ENCODE assay signal across 13 mouse cellular contexts in the genomic region with DNA sequence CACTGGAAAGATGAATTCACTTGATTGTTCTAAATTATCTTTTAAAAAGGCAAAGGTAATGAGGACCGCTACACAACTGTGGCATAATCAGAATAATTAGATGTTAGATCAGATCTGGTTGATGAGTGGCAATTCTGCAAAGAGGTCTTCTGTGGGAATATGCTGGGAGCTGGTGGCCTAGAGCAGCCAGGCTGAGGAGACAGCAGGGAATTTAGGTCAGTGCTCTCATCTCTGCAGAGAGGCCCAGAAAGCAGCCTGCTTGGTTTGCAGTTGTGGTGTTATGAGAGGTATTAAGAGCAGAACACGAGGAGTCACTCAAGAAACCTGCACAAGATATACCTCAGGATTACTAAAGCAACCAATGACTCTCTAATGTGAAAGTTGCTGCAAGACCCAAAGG.
DNase-seq lines count a peak whose midpoint lies in the region.
"Had no signal": no experiment of that assay in that cellular context is flagged by ENCODE, and none has a peak within 500 bp of the region (broad histone marks: within the 10 kb centered on the region; RNA-seq: fewer than 3 reads in every experiment).

No protein-coding gene starts in this region.

- peak; percentile 86 for DNase-seq in brain, adult 2 months (ENCODE audit: low read depth, low spot score)
- DNase-seq in cerebellum, adult 11-12 months = peak; percentile 65
- peak; percentile 73 for DNase-seq in cerebellum, adult 9-11 months
- DNase-seq in retina, embryonic 14.5 days (ENCODE audit: low spot score) = peak; percentile 63
- no peak for DNase-seq in spleen, postnatal 36 days (ENCODE audit: low spot score in 2 of 2)
- DNase-seq in testis, postnatal 10 days (ENCODE audit: low spot score) = no peak
- no peak for DNase-seq in thymus, postnatal 4 days
- DNase-seq: adrenal gland, adult 2 months; adrenal gland, postnatal 25 days; forebrain, postnatal 0 days; gastrocnemius, postnatal 14 days; heart, adult 2 months; kidney, adult 18-20 months had no signal

Comparison
In these comparisons a context has a peak if more than half of its experiments do, and no peak if none do; other contexts are left out.
1. DNase-seq: peak in brain, adult 2 months (single experiment), cerebellum, adult 11-12 months (single experiment), cerebellum, adult 9-11 months (single experiment) and retina, embryonic 14.5 days (single experiment); none in spleen, postnatal 36 days (0 of 2), testis, postnatal 10 days (single experiment) and thymus, postnatal 4 days (single experiment).